Mouse (Mus musculus): ENCODE measurements around the gene Slc41a3. TPM values are rescaled to one million over a fixed set of nuclear protein-coding genes. Genes with fewer than 3 reads are reported as not detected.

Gene Slc41a3
- polyA plus RNA-seq, 1 experiment from 2014 or later, result 2.1 TPM

GRCm38 (mm10) chr6:90615991-90616390 is 11.5 kb downstream of the Slc41a3 start:
- WGBS, result 82% methylated on average over 6 of the region's 6 CpGs
- no peak for ATAC-seq (ENCODE audit: insufficient number of reproducible peaks, insufficient read depth, low FRiP score, low TSS enrichment, low read depth)
- Histone ChIP-seq H3K9me3 (no peaks in the 10 kb centered on the region), H3K4me1 (replicated peaks) (peaks cover 21% of the 10 kb centered on the region), H3K4me2 (no peak overlapping the region), H3K27ac (no peak overlapping the region), H3K36me3 (no peaks in the 10 kb centered on the region), H3K9ac (replicated peaks) (no peak overlapping the region), H3K4me3 (replicated peaks) (no peak overlapping the region), H3K27me3 (no peaks in the 10 kb centered on the region)

- Histone ChIP-seq H3K27me3 (no peaks in the 10 kb centered on the region), H3K4me3 (replicated peaks) (no peak overlapping the region), H3K9ac (replicated peaks) (no peak overlapping the region; the same call in 1 of the 2 replicates), H3K27ac (no peak overlapping the region), H3K36me3 (no peaks in the 10 kb centered on the region), H3K9me3 (no peaks in the 10 kb centered on the region), H3K4me2 (no peak overlapping the region), H3K4me1 (replicated peaks) (peaks cover 21% of the 10 kb centered on the region)
- 79% methylated on average over 6 of the region's 6 CpGs for WGBS
- ATAC-seq (ENCODE audit: insufficient number of reproducible peaks, insufficient read depth, low FRiP score, low TSS enrichment, low read depth), result no peak
Measured at GRCm38 (mm10) chr6:90616481-90616880, 12.0 kb downstream of the Slc41a3 start.

- no peak for ATAC-seq (ENCODE audit: insufficient number of reproducible peaks, insufficient read depth, low FRiP score, low TSS enrichment, low read depth)
Measured at GRCm38 (mm10) chr6:90618274-90618673, 13.7 kb downstream of the Slc41a3 start.

GRCm38 (mm10) chr6:90618821-90619636 is 14.5 kb downstream of the Slc41a3 start:
- Histone ChIP-seq H3K4me2 (no peak overlapping the region), H3K4me3 (replicated peaks) (no peak overlapping the region), H3K27ac (no peak overlapping the region), H3K4me1 (replicated peaks) (peaks cover 19% of the 10 kb centered on the region), H3K9me3 (no peaks in the 10 kb centered on the region), H3K36me3 (no peaks in the 10 kb centered on the region), H3K27me3 (no peaks in the 10 kb centered on the region), H3K9ac (replicated peaks) (no peak overlapping the region)
- no peak for ATAC-seq (ENCODE audit: insufficient number of reproducible peaks, insufficient read depth, low FRiP score, low TSS enrichment, low read depth)
- 82% methylated on average over 19 of the region's 19 CpGs for WGBS

More at GRCm38 (mm10) chr6:90618274-90618673, 13.7 kb downstream of the Slc41a3 start:
- no peak overlapping the region for H3K9ac ChIP-seq (replicated peaks)
- H3K27ac ChIP-seq, result no peak overlapping the region
- H3K4me2 ChIP-seq, result no peak overlapping the region
- peaks cover 26% of the 10 kb centered on the region for H3K4me1 ChIP-seq (replicated peaks)
- H3K27me3 ChIP-seq, result no peaks in the 10 kb centered on the region
- no peaks in the 10 kb centered on the region for H3K9me3 ChIP-seq
- 81% methylated on average over 4 of the region's 4 CpGs for WGBS
- no peaks in the 10 kb centered on the region for H3K36me3 ChIP-seq
- H3K4me3 ChIP-seq (replicated peaks), result no peak overlapping the region

- Histone ChIP-seq H3K9me3 (no peaks in the 10 kb centered on the region), H3K36me3 (no peaks in the 10 kb centered on the region), H3K4me1 (replicated peaks) (peaks cover 9% of the 10 kb centered on the region), H3K27me3 (no peaks in the 10 kb centered on the region), H3K27ac (no peak overlapping the region), H3K4me3 (replicated peaks) (no peak overlapping the region), H3K4me2 (no peak overlapping the region), H3K9ac (replicated peaks) (no peak overlapping the region)
- no peak for ATAC-seq (ENCODE audit: insufficient number of reproducible peaks, insufficient read depth, low FRiP score, low TSS enrichment, low read depth)
- 70% methylated on average over 5 of the region's 5 CpGs for WGBS
Measured at GRCm38 (mm10) chr6:90619936-90620335, 15.4 kb downstream of the Slc41a3 start.

GRCm38 (mm10) chr6:90620791-90621583 is 16.5 kb downstream of the Slc41a3 start:
- Histone ChIP-seq H3K4me3 (replicated peaks) (no peak overlapping the region), H3K27ac (no peak overlapping the region), H3K9me3 (no peaks in the 10 kb centered on the region), H3K9ac (replicated peaks) (no peak overlapping the region), H3K4me2 (no peak overlapping the region), H3K36me3 (no peaks in the 10 kb centered on the region), H3K4me1 (replicated peaks) (peaks cover 9% of the 10 kb centered on the region; the same call in 1 of the 2 replicates), H3K27me3 (no peaks in the 10 kb centered on the region)
- 63% methylated on average over 9 of the region's 9 CpGs for WGBS
- ATAC-seq (ENCODE audit: insufficient number of reproducible peaks, insufficient read depth, low FRiP score, low TSS enrichment, low read depth), result no peak

- Histone ChIP-seq H3K36me3 (no peaks in the 10 kb centered on the region), H3K4me2 (no peak overlapping the region), H3K4me3 (replicated peaks) (no peak overlapping the region), H3K4me1 (replicated peaks) (peaks cover 9% of the 10 kb centered on the region; the same call in 1 of the 2 replicates), H3K27me3 (no peaks in the 10 kb centered on the region), H3K9ac (replicated peaks) (no peak overlapping the region), H3K27ac (no peak overlapping the region), H3K9me3 (no peaks in the 10 kb centered on the region)
- WGBS, result 74% methylated on average over 6 of the region's 6 CpGs
- ATAC-seq (ENCODE audit: insufficient number of reproducible peaks, insufficient read depth, low FRiP score, low TSS enrichment, low read depth), result no peak
Measured at GRCm38 (mm10) chr6:90621584-90621890, 17.0 kb downstream of the Slc41a3 start.

GRCm38 (mm10) chr6:90622758-90623455 is 18.4 kb downstream of the Slc41a3 start:
- H3K4me3 ChIP-seq (replicated peaks), result no peak overlapping the region
- no peak overlapping the region for H3K9ac ChIP-seq (replicated peaks)
- no peak for ATAC-seq (ENCODE audit: insufficient number of reproducible peaks, insufficient read depth, low FRiP score, low TSS enrichment, low read depth)
- H3K4me1 ChIP-seq (replicated peaks), result peaks cover 9% of the 10 kb centered on the region; the same call in 1 of the 2 replicates
- no peaks in the 10 kb centered on the region for H3K27me3 ChIP-seq
- no peaks in the 10 kb centered on the region for H3K9me3 ChIP-seq
- no peaks in the 10 kb centered on the region for H3K36me3 ChIP-seq
- H3K27ac ChIP-seq, result no peak overlapping the region
- no peak overlapping the region for H3K4me2 ChIP-seq
- WGBS, result 56% methylated on average over 11 of the region's 11 CpGs

- 84% methylated on average over 5 of the region's 5 CpGs for WGBS
- Histone ChIP-seq H3K4me2 (no peak overlapping the region), H3K27ac (no peak overlapping the region), H3K27me3 (no peaks in the 10 kb centered on the region), H3K36me3 (no peaks in the 10 kb centered on the region), H3K9ac (replicated peaks) (no peak overlapping the region), H3K4me3 (replicated peaks) (no peak overlapping the region), H3K4me1 (replicated peaks) (peaks cover 9% of the 10 kb centered on the region; the same call in 1 of the 2 replicates), H3K9me3 (no peaks in the 10 kb centered on the region)
- ATAC-seq (ENCODE audit: insufficient number of reproducible peaks, insufficient read depth, low FRiP score, low TSS enrichment, low read depth), result no peak
Measured at GRCm38 (mm10) chr6:90623456-90623836, 18.9 kb downstream of the Slc41a3 start.

- Histone ChIP-seq H3K9ac (replicated peaks) (no peak overlapping the region), H3K4me2 (no peak overlapping the region), H3K36me3 (no peaks in the 10 kb centered on the region), H3K4me3 (replicated peaks) (no peak overlapping the region), H3K27me3 (no peaks in the 10 kb centered on the region), H3K4me1 (replicated peaks) (peaks cover 9% of the 10 kb centered on the region; the same call in 1 of the 2 replicates), H3K27ac (no peak overlapping the region), H3K9me3 (no peaks in the 10 kb centered on the region)
- ATAC-seq (ENCODE audit: insufficient number of reproducible peaks, insufficient read depth, low FRiP score, low TSS enrichment, low read depth), result no peak
- 77% methylated on average over 6 of the region's 6 CpGs for WGBS
Measured at GRCm38 (mm10) chr6:90624184-90624583, 19.7 kb downstream of the Slc41a3 start.

GRCm38 (mm10) chr6:90624733-90625132 is 20.2 kb downstream of the Slc41a3 start:
- no peaks in the 10 kb centered on the region for H3K27me3 ChIP-seq
- no peak for ATAC-seq (ENCODE audit: insufficient number of reproducible peaks, insufficient read depth, low FRiP score, low TSS enrichment, low read depth)
- 68% methylated on average over 11 of the region's 11 CpGs for WGBS
- H3K9me3 ChIP-seq, result no peaks in the 10 kb centered on the region
- peaks cover 9% of the 10 kb centered on the region; the same call in 1 of the 2 replicates for H3K4me1 ChIP-seq (replicated peaks)
- no peak overlapping the region for H3K4me3 ChIP-seq (replicated peaks)
- no peak overlapping the region for H3K9ac ChIP-seq (replicated peaks)
- no peak overlapping the region for H3K4me2 ChIP-seq
- H3K36me3 ChIP-seq, result no peaks in the 10 kb centered on the region
- no peak overlapping the region for H3K27ac ChIP-seq
